Mouse (Mus musculus): ENCODE data around the gene Rnf185. TPM values are rescaled to one million over a fixed set of nuclear protein-coding genes. Genes with fewer than 3 reads are reported as not detected.

Gene Rnf185
- total and polyA plus RNA-seq, 2 experiments from 2014 or later, result 36.9 to 38.8 TPM

DNA sequence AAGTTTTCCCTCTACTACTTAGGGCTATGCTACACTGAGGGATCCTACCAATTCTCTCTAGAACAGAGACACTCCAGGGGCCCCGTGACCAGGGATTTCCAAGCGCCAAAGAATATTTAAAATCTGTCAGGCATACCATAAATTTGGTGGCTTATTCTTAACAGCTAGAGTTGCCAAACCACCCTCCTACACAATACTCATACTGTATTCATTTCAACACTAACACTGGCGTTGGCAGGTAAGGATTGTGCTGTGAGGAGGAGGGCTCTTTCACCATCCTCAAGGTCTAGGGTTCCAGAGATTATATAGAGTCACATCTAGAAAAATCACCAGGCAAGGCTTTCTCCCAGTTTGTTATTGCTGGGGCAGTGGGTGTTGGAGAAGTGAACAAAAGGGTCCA, 35.8 kb downstream of the Rnf185 start:
- ATAC-seq (no peak), DNase-seq (no peak)
- WGBS, result 87% methylated on average over 3 of the region's 3 CpGs
- Histone ChIP-seq H3K27ac (ENCODE audit: low read depth, low read length) (no peak overlapping the region), H3K4me1 (ENCODE audit: insufficient read depth) (no peaks in the 10 kb centered on the region), H3K9me3 (ENCODE audit: low read length) (no peaks in the 10 kb centered on the region), H3K36me3 (ENCODE audit: insufficient read depth) (peaks cover 58% of the 10 kb centered on the region), H3K4me3 (ENCODE audit: low read depth, low read length) (no peak overlapping the region), H3K9ac (no peak overlapping the region), H3K4me2 (ENCODE audit: low read depth) (no peak overlapping the region), H3K27me3 (ENCODE audit: insufficient read depth, low read length) (no peaks in the 10 kb centered on the region)
- TF ChIP-seq CTCF (IDR thresholded peaks at IDR 0.05; ENCODE audit: low read depth), result no peak

DNA sequence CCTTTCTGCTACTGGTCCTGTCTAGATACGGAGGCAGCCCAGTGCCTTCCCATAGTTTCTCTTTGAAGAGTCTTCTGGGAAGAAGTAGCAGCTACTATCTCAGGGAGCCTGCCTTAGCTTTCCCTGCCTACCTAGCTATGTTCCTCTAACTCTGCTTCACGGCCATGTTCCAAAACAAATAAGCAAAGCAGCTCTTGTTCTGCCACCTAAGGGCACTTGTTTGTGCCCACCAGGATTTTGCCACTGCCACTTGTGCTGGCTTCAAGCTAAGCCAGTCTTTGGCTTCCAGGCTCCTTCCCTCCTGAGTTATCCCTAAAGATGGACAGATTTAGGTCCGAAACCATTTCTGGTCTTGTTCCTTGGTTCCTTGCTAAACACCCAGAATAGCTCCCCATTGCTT, 40.1 kb downstream of the Rnf185 start:
- no peaks in the 10 kb centered on the region for H3K27me3 ChIP-seq (ENCODE audit: insufficient read depth, low read length)
- DNase-seq, result no peak
- no peak overlapping the region for H3K9ac ChIP-seq
- H3K4me3 ChIP-seq (ENCODE audit: low read depth, low read length), result no peak overlapping the region
- H3K4me1 ChIP-seq (ENCODE audit: insufficient read depth), result peaks cover 10% of the 10 kb centered on the region; the same call in 1 of the 2 replicates
- H3K36me3 ChIP-seq (ENCODE audit: insufficient read depth), result peaks cover 29% of the 10 kb centered on the region
- no peak for ATAC-seq
- TF ChIP-seq CTCF (IDR thresholded peaks at IDR 0.05; ENCODE audit: low read depth), result no peak
- H3K9me3 ChIP-seq (ENCODE audit: low read length), result no peaks in the 10 kb centered on the region
- no peak overlapping the region for H3K4me2 ChIP-seq (ENCODE audit: low read depth)
- H3K27ac ChIP-seq (ENCODE audit: low read depth, low read length), result no peak overlapping the region
- WGBS, result 88% methylated on average over 3 of the region's 3 CpGs

DNA sequence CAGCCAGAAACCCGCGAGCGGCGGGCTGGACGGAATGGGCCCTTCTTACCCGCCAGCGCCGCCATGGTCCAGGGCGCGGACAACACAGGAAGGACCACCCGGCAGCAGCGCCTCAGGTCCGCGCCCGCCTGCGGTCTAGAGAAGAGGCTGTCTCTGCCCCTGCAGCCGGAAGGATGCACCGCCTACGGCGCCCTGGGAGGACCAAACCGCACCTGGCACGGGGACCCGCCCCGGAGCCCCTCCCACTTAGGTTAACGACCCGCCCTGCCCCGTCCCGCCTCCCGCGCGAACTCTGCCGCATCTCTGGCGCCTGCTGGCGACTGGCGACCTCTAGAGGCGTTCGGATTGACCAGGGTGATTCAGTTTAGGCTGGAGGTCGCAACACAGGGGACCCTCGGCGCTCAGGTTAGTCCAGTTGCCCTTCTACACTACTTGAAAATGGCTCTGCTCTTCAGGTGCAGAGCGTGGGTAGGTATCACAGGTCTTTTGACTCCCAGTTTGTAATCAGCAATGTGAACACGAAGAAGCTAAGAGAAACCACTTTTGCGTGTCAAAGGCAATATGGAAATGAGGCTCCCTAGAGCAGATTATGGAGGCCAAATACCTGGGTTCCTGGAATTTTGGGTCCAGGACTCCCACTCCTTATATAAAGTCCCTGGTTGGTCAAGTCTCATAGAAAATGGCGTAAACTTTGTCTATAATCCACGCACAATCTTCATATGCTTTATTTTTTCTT, 43.0 kb downstream of the Rnf185 start, which contains the start of gene Limk2:
Gene Limk2 (minus strand): TSS at position 193 of the 736 bp plus-strand sequence.
- H3K9me3 ChIP-seq (ENCODE audit: low read length), result no peaks in the 10 kb centered on the region
- peaks cover 10% of the 10 kb centered on the region; the same call in 1 of the 2 replicates for H3K4me1 ChIP-seq (ENCODE audit: insufficient read depth)
- H3K9ac ChIP-seq, result peak within 1 kb of the TSS; percentile 72
- peak; percentile 71 for TF ChIP-seq CTCF (IDR thresholded peaks at IDR 0.05; ENCODE audit: low read depth)
- peaks cover 3% of the 10 kb centered on the region; the same call in 1 of the 2 replicates for H3K36me3 ChIP-seq (ENCODE audit: insufficient read depth)
- ATAC-seq (peak; percentile 92), DNase-seq (peak; percentile 79)
- peak within 1 kb of the TSS; percentile 81 for H3K4me2 ChIP-seq (ENCODE audit: low read depth)
- peak within 1 kb of the TSS; percentile 62 for H3K27ac ChIP-seq (ENCODE audit: low read depth, low read length)
- H3K27me3 ChIP-seq (ENCODE audit: insufficient read depth, low read length), result no peaks in the 10 kb centered on the region
- peak within 1 kb of the TSS; percentile 68 for H3K4me3 ChIP-seq (ENCODE audit: low read depth, low read length)
- 2% methylated on average over 42 of the region's 45 CpGs for WGBS

GRCm38 (mm10) chr11:3408131-3408996, 43.8 kb downstream of the Rnf185 start:
- DNase-seq, result peak; percentile 25
- H3K27ac ChIP-seq (ENCODE audit: low read depth, low read length), result peak overlapping the region; percentile 62
- peak; percentile 4; the same call in 1 of the 2 replicates for ATAC-seq
- no peak for TF ChIP-seq CTCF (IDR thresholded peaks at IDR 0.05; ENCODE audit: low read depth)
- no peaks in the 10 kb centered on the region for H3K27me3 ChIP-seq (ENCODE audit: insufficient read depth, low read length)
- no peaks in the 10 kb centered on the region for H3K36me3 ChIP-seq (ENCODE audit: insufficient read depth)
- peaks cover 10% of the 10 kb centered on the region; the same call in 1 of the 2 replicates for H3K4me1 ChIP-seq (ENCODE audit: insufficient read depth)
- H3K4me3 ChIP-seq (ENCODE audit: low read depth, low read length), result peak overlapping the region; percentile 68
- WGBS, result 7% methylated on average over 34 of the region's 34 CpGs
- peak overlapping the region; percentile 81 for H3K4me2 ChIP-seq (ENCODE audit: low read depth)
- H3K9me3 ChIP-seq (ENCODE audit: low read length), result no peaks in the 10 kb centered on the region
- H3K9ac ChIP-seq, result peak overlapping the region; percentile 72

DNA sequence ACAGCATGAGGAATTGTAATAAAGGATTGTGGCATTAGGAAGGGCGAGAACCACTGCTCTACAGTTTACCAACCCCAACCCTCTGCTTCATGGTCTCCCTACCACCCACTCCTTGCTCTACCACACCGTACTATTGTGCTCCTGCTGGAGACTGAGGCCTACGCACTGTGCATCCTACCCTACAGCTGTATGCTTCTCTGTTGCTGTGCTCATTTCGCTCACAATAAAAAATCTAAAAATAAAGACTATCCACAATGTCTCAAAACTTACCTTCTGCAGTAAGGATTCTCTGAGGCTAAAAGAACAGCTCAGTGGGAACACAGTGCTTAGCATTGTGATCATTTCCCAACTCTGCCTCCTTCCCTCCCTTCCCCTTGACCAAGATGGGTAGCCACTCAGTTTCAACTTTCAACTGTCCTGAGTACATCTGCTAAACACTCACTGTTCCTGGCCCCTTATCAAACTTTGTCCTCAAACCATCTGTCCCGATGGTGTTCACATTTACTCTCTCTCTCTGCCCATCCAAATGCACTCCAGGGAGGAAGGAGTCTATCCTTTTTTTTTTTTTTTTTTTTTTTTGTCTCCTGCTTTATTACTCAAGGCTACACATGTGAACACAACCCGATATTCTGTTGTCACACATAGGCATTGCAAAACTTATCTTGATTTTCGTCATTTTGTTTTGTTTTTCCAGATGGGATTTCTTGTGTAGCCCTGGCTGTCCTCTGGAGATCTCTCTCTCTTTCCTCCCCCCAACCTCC, 47.7 kb downstream of the Rnf185 start:
- H3K4me3 ChIP-seq (ENCODE audit: low read depth, low read length), result no peak overlapping the region
- H3K27me3 ChIP-seq (ENCODE audit: insufficient read depth, low read length), result no peaks in the 10 kb centered on the region
- no peaks in the 10 kb centered on the region for H3K9me3 ChIP-seq (ENCODE audit: low read length)
- 92% methylated on average over 7 of the region's 7 CpGs for WGBS
- H3K4me1 ChIP-seq (ENCODE audit: insufficient read depth), result peaks cover 10% of the 10 kb centered on the region; the same call in 1 of the 2 replicates
- DNase-seq (no peak), ATAC-seq (no peak)
- no peaks in the 10 kb centered on the region for H3K36me3 ChIP-seq (ENCODE audit: insufficient read depth)
- no peak overlapping the region for H3K27ac ChIP-seq (ENCODE audit: low read depth, low read length)
- H3K4me2 ChIP-seq (ENCODE audit: low read depth), result no peak overlapping the region
- no peak for TF ChIP-seq CTCF (IDR thresholded peaks at IDR 0.05; ENCODE audit: low read depth)
- no peak overlapping the region for H3K9ac ChIP-seq

DNA sequence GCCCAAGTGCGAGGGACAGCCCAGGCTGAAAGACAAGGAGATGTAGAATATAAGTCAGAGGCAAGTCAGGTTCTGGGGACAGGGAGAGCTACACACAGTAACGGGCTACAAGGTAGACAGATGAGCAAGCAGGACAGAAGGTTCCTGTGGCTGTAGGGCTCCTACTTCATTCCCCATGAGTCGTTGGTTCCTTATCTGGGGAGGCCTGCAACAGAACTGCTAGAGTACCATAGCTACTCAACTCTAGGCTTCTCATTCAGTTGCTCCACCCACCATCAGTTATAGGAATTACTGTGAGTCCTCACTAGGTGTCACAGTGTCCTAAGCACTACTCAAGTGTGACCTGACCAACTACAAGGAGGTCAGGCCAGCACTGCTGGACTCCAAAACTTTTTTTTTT, 49.1 kb downstream of the Rnf185 start:
- Histone ChIP-seq H3K27me3 (ENCODE audit: insufficient read depth, low read length) (no peaks in the 10 kb centered on the region), H3K36me3 (ENCODE audit: insufficient read depth) (no peaks in the 10 kb centered on the region), H3K9ac (no peak overlapping the region), H3K4me1 (ENCODE audit: insufficient read depth) (peaks cover 2% of the 10 kb centered on the region; the same call in 1 of the 2 replicates), H3K4me2 (ENCODE audit: low read depth) (no peak overlapping the region), H3K4me3 (ENCODE audit: low read depth, low read length) (no peak overlapping the region), H3K9me3 (ENCODE audit: low read length) (no peaks in the 10 kb centered on the region), H3K27ac (ENCODE audit: low read depth, low read length) (no peak overlapping the region)
- no peak for TF ChIP-seq CTCF (IDR thresholded peaks at IDR 0.05; ENCODE audit: low read depth)
- ATAC-seq (no peak), DNase-seq (no peak)
- 88% methylated on average over 3 of the region's 3 CpGs for WGBS
